Mouse (Mus musculus) heart, postnatal 25 days (tissue): Measurements from ENCODE around the gene Me1. TPM values are rescaled to one million over a fixed set of nuclear protein-coding genes. Genes with fewer than 3 reads are reported as not detected.

Experiments used
- DNase-seq: peaks from one replicate; pipeline ENCODE4 v3.0.0; 2022; ENCODE audit warnings: low spot score
- intact Hi-C: fragments of 180-260 bp; cut with DNase I; formaldehyde crosslinking; loops from one replicate; pipeline ENCODE4 v1.15.1; 2025
- total RNA-seq, 2 experiments: library from RNA; stranded (reverse); gene quantifications; 2 replicates each; pipeline ENCODE4 v1.2.3; 2021

Me1 gene
- total RNA-seq, 2 experiments from 2014 or later, result 86.7 to 92.3 TPM

- DNase-seq, result no peak
- intact Hi-C loops, result no loop called here
Measured at GRCm38 (mm10) chr9:86668590-86669252, 27.0 kb downstream of the Me1 start.

GRCm38 (mm10) chr9:86667138-86667750, 28.5 kb downstream of the Me1 start:
- intact Hi-C loops, result no loop called here
- no peak for DNase-seq

- intact Hi-C loops, result no loop called here
- DNase-seq, result no peak
Measured at GRCm38 (mm10) chr9:86661679-86662078, 34.1 kb downstream of the Me1 start.

GRCm38 (mm10) chr9:86661266-86661665, 34.5 kb downstream of the Me1 start:
- no peak for DNase-seq
- intact Hi-C loops, result no loop called here

- DNase-seq, result no peak
- intact Hi-C loops, result no loop called here
Measured at GRCm38 (mm10) chr9:86660327-86660726, 35.4 kb downstream of the Me1 start.

GRCm38 (mm10) chr9:86658347-86658746, 37.4 kb downstream of the Me1 start:
- intact Hi-C loops, result no loop called here
- no peak for DNase-seq

- no peak for DNase-seq
- intact Hi-C loops, result no loop called here
Measured at GRCm38 (mm10) chr9:86652194-86652593, 43.6 kb downstream of the Me1 start.

GRCm38 (mm10) chr9:86651254-86651653, 44.5 kb downstream of the Me1 start:
- no peak for DNase-seq
- intact Hi-C loops, result no loop called here

GRCm38 (mm10) chr9:86650822-86651221, 44.9 kb downstream of the Me1 start:
- no peak for DNase-seq
- intact Hi-C loops, result no loop called here

GRCm38 (mm10) chr9:86647931-86648550, 47.7 kb downstream of the Me1 start:
- no peak for DNase-seq
- intact Hi-C loops, result no loop called here

GRCm38 (mm10) chr9:86646807-86647206, 48.9 kb downstream of the Me1 start:
- intact Hi-C loops, result no loop called here
- DNase-seq, result no peak

- intact Hi-C loops, result no loop called here
- DNase-seq, result no peak
Measured at GRCm38 (mm10) chr9:86643497-86643896, 52.3 kb downstream of the Me1 start.

GRCm38 (mm10) chr9:86638771-86639170, 57.0 kb downstream of the Me1 start:
- intact Hi-C loops, result no loop called here
- DNase-seq, result no peak

GRCm38 (mm10) chr9:86631153-86631552, 64.6 kb downstream of the Me1 start:
- intact Hi-C loops, result no loop called here
- no peak for DNase-seq

- DNase-seq, result no peak
- intact Hi-C loops, result no loop called here
Measured at GRCm38 (mm10) chr9:86630352-86630931, 65.3 kb downstream of the Me1 start.

GRCm38 (mm10) chr9:86629379-86629778, 66.4 kb downstream of the Me1 start:
- intact Hi-C loops, result no loop called here
- no peak for DNase-seq

GRCm38 (mm10) chr9:86627745-86628496, 67.8 kb downstream of the Me1 start:
- DNase-seq, result no peak
- intact Hi-C loops, result no loop called here

- DNase-seq, result no peak
- intact Hi-C loops, result no loop called here
Measured at GRCm38 (mm10) chr9:86626906-86627305, 68.8 kb downstream of the Me1 start.

- no peak for DNase-seq
- intact Hi-C loops, result no loop called here
Measured at GRCm38 (mm10) chr9:86624781-86625180, 71.0 kb downstream of the Me1 start.

GRCm38 (mm10) chr9:86624039-86624438, 71.7 kb downstream of the Me1 start:
- intact Hi-C loops, result no loop called here
- no peak for DNase-seq
